Comparison of ENCODE assay signal across 8 mouse cellular contexts in genomic region chr7:46845211-46845977, GRCm38 (mm10). TPM values are rescaled to one million over a fixed set of nuclear protein-coding genes. Genes with fewer than 3 reads are reported as not detected.
DNase-seq lines count a peak whose midpoint lies in the region; ATAC-seq lines count a peak whose summit lies in the region.

No protein-coding gene starts in this region.

- H3K9me3 ChIP-seq in heart, embryonic 14.5 days (ENCODE audit: control insufficient read depth, low read length), result no peaks in the 10 kb centered on the region
- no peaks in the 10 kb centered on the region for H3K9me3 ChIP-seq in liver, embryonic 12.5 days (replicated peaks)

- ATAC-seq in CD4-positive, CD25-positive, alpha-beta regulatory T cell, adult 4 months, result peak; percentile 82
- ATAC-seq in heart, embryonic 14.5 days (ENCODE audit: insufficient number of reproducible peaks, insufficient read depth, low FRiP score, low read depth), result peak; percentile 87
- peak; percentile 78 for ATAC-seq in liver, embryonic 12.5 days

- WGBS in heart, embryonic 14.5 days, result under 1% methylated on average over 51 of the region's 51 CpGs
- WGBS in liver, embryonic 12.5 days (ENCODE audit: insufficient replicate concordance), result under 1% methylated on average over 51 of the region's 51 CpGs

- H3K4me2 ChIP-seq in heart, embryonic 14.5 days (ENCODE audit: low read length), result peak overlapping the region; percentile 67
- peak overlapping the region; percentile 99 for H3K4me2 ChIP-seq in liver, embryonic 12.5 days

- H3K4me1 ChIP-seq in brown adipose tissue, adult 24 weeks (ENCODE audit: control insufficient read depth, insufficient read depth, insufficient read length, low read length), result peaks cover 10% of the 10 kb centered on the region
- peaks cover 8 to 19% of the 10 kb centered on the region in 2 experiments for H3K4me1 ChIP-seq in heart, embryonic 14.5 days (ENCODE audit: control insufficient read depth in 2 of 2, insufficient read depth in 2 of 2, low read length in 2 of 2)
- peaks cover 65% of the 10 kb centered on the region for H3K4me1 ChIP-seq in liver, embryonic 12.5 days

- H3K9ac ChIP-seq in heart, embryonic 14.5 days (ENCODE audit: low read length), result peak overlapping the region; percentile 98
- H3K9ac ChIP-seq in liver, embryonic 12.5 days, result peak overlapping the region; percentile 91

- H3K27ac ChIP-seq in brown adipose tissue, adult 24 weeks (replicated peaks; ENCODE audit: low read depth, low read length), result peak overlapping the region; percentile 90
- H3K27ac ChIP-seq in heart, embryonic 14.5 days (replicated peaks in 1 of 2; ENCODE audit: control insufficient read depth in 1 of 2, insufficient read depth in 1 of 2, low read depth in 2 of 2, low read length in 2 of 2), result peak overlapping the region; percentile 97 to 99
- H3K27ac ChIP-seq in liver, embryonic 12.5 days, result peak overlapping the region; percentile 88

- H3K4me3 ChIP-seq in brown adipose tissue, adult 24 weeks (ENCODE audit: insufficient read depth, low read depth, low read length), result peak overlapping the region; percentile 85
- H3K4me3 ChIP-seq in heart, embryonic 14.5 days (ENCODE audit: control insufficient read depth in 1 of 2, insufficient read depth in 1 of 2, low read depth in 1 of 2, low read length in 2 of 2), result peak overlapping the region; percentile 71 to 88
- peak overlapping the region; percentile 83 for H3K4me3 ChIP-seq in liver, embryonic 12.5 days

- peaks cover 31% of the 10 kb centered on the region for H3K36me3 ChIP-seq in heart, embryonic 14.5 days (ENCODE audit: control insufficient read depth, insufficient read depth, low read length)
- H3K36me3 ChIP-seq in liver, embryonic 12.5 days, result peaks cover 30% of the 10 kb centered on the region
- H3K36me3 ChIP-seq in splenic B cell, adult 2 months (ENCODE audit: control insufficient read depth, insufficient read depth, low read length, poor library complexity, severe bottlenecking), result peaks cover 15% of the 10 kb centered on the region

- H3K27me3 ChIP-seq in heart, embryonic 14.5 days (ENCODE audit: control insufficient read depth, insufficient read depth, low read length), result no peaks in the 10 kb centered on the region
- no peaks in the 10 kb centered on the region for H3K27me3 ChIP-seq in liver, embryonic 12.5 days (replicated peaks)
- H3K27me3 ChIP-seq in splenic B cell, adult 2 months (ENCODE audit: control insufficient read depth, insufficient read depth, low read length, poor library complexity, severe bottlenecking), result no peaks in the 10 kb centered on the region

- peak; percentile 60 for DNase-seq in fibroblast of lung, adult 2 months (ENCODE audit: low read depth)
- DNase-seq in kidney, postnatal 10 days, result peak; percentile 99
- peak; percentile 93 for DNase-seq in naive thymus-derived CD4-positive, alpha-beta T cell, adult 2 months (ENCODE audit: low read depth)
- DNase-seq in splenic B cell, adult 2 months (ENCODE audit: low read depth, low spot score), result peak; percentile 94

RNA-seq across cellular contexts. Expression of gene Ldha, which starts 4.1 kb away (rescaled TPM):
- 100 to 1,000 TPM; 817 to 958 TPM for polyA plus RNA-seq in CD4-positive, CD25-positive, alpha-beta regulatory T cell, adult 4 months (2017; shearing (Covaris generic))
- 1,796 and 2,267 TPM in 2 replicates for polyA plus RNA-seq in brown adipose tissue, adult 24 weeks (2012; ENCODE audit: insufficient read depth, insufficient read length, missing spikeins)
- 3,024 and 3,145 TPM in 2 replicates for polyA plus RNA-seq in heart, embryonic 14.5 days (2014; fragmentation: Nextera tagmentation; extraction: Ambion mirVana)
- 1,680 and 1,789 TPM in 2 replicates for polyA plus RNA-seq in liver, embryonic 12.5 days (2016; fragmentation: Nextera tagmentation; extraction: Ambion mirVana)

RNA-seq across cellular contexts. Expression of gene Ldhc, which starts 15.6 kb away (rescaled TPM):
- polyA plus RNA-seq in CD4-positive, CD25-positive, alpha-beta regulatory T cell, adult 4 months (2017; shearing (Covaris generic)), result not detected
- polyA plus RNA-seq in brown adipose tissue, adult 24 weeks (2012; ENCODE audit: insufficient read depth, insufficient read length, missing spikeins), result not detected in 2 replicates
- polyA plus RNA-seq in heart, embryonic 14.5 days (2014; fragmentation: Nextera tagmentation; extraction: Ambion mirVana), result not detected in 2 replicates
- polyA plus RNA-seq in liver, embryonic 12.5 days (2016; fragmentation: Nextera tagmentation; extraction: Ambion mirVana), result 0.15 and 0.22 TPM in 2 replicates

RNA-seq across cellular contexts. Expression of gene Gtf2h1, which starts 49.5 kb away (rescaled TPM):
- polyA plus RNA-seq in CD4-positive, CD25-positive, alpha-beta regulatory T cell, adult 4 months (2017; shearing (Covaris generic)), result 10 to 100 TPM; 20.7 to 28.1 TPM
- 17.6 and 24.3 TPM in 2 replicates for polyA plus RNA-seq in brown adipose tissue, adult 24 weeks (2012; ENCODE audit: insufficient read depth, insufficient read length, missing spikeins)
- 27.9 and 29.8 TPM in 2 replicates for polyA plus RNA-seq in heart, embryonic 14.5 days (2014; fragmentation: Nextera tagmentation; extraction: Ambion mirVana)
- 56.4 and 59.0 TPM in 2 replicates for polyA plus RNA-seq in liver, embryonic 12.5 days (2016; fragmentation: Nextera tagmentation; extraction: Ambion mirVana)

RNA-seq across cellular contexts. Expression of gene Hps5, which starts 49.5 kb away (rescaled TPM):
- polyA plus RNA-seq in CD4-positive, CD25-positive, alpha-beta regulatory T cell, adult 4 months (2017; shearing (Covaris generic)), result 10 to 100 TPM; 14.2 to 26.1 TPM
- polyA plus RNA-seq in brown adipose tissue, adult 24 weeks (2012; ENCODE audit: insufficient read depth, insufficient read length, missing spikeins), result 11.9 and 13.5 TPM in 2 replicates
- polyA plus RNA-seq in heart, embryonic 14.5 days (2014; fragmentation: Nextera tagmentation; extraction: Ambion mirVana), result 10.0 and 11.3 TPM in 2 replicates
- polyA plus RNA-seq in liver, embryonic 12.5 days (2016; fragmentation: Nextera tagmentation; extraction: Ambion mirVana), result 9.7 and 10.7 TPM in 2 replicates

Comparison
In these comparisons a context has a peak if more than half of its experiments do, and no peak if none do; other contexts are left out.
1. Peak in every context shown above with its lines: DNase-seq, ATAC-seq, H3K4me3 ChIP-seq and H3K27ac ChIP-seq.